Mouse (Mus musculus): ENCODE data around the gene Pole4.
A peak's percentile ranks its signal among the peaks of the same experiment; 100 is the strongest.

- TF ChIP-seq CTCF (IDR thresholded peaks at IDR 0.05) (peak; percentile 51), POLR2A (IDR thresholded peaks at IDR 0.05; ENCODE audit: insufficient read depth, low read depth, low read length) (peak; percentile 45; the same call in 1 of the 2 replicates), EP300 (IDR thresholded peaks at IDR 0.05; ENCODE audit: insufficient read depth, low read depth, low read length) (peak; percentile 71; the same call in 1 of the 2 replicates)
Observed at GRCm38 (mm10) chr6:82753638-82754361, 48.6 kb upstream of the Pole4 start.

All from heart, adult 2 months (tissue).